Mouse (Mus musculus) spleen, adult 2 months (tissue): Measurements from ENCODE around the gene Msx3. TPM values are rescaled to one million over a fixed set of nuclear protein-coding genes. Genes with fewer than 3 reads are reported as not detected.
A peak's percentile ranks its signal among the peaks of the same experiment; 100 is the strongest.

Experiments used
- DNase-seq, 2 experiments: peaks; one replicate each; pipeline versions ENCODE4 v3.0.0 to v3.0.0-alpha.2; 2012 to 2021; ENCODE audit warnings: low spot score in 2 of 2, low read depth in 1 of 2
- H3K27ac ChIP-seq: fragments of 200-500 bp; 2 replicates; pipeline ENCODE4 v1.5.1; 2012; ENCODE audit warnings: low read length, inconsistent platforms; ENCODE audit not compliant: insufficient read depth
- H3K27me3 ChIP-seq: fragments of 200-500 bp; 2 replicates; pipeline ENCODE4 v1.6.1; 2012; ENCODE audit warnings: mild to moderate bottlenecking, moderate library complexity, low read length, inconsistent platforms; ENCODE audit not compliant: control insufficient read depth, insufficient read depth
- H3K36me3 ChIP-seq: fragments of 200-500 bp; 2 replicates; pipeline ENCODE4 v1.6.1; 2012; ENCODE audit warnings: mild to moderate bottlenecking, low read length, inconsistent platforms; ENCODE audit not compliant: control insufficient read depth, insufficient read depth
- H3K4me1 ChIP-seq: fragments of 200-500 bp; 2 replicates; pipeline ENCODE4 v1.6.1; 2011; ENCODE audit warnings: inconsistent platforms; ENCODE audit not compliant: control insufficient read depth, insufficient read depth, insufficient read length
- H3K4me3 ChIP-seq: fragments of 200-500 bp; 2 replicates; pipeline ENCODE4 v1.5.1; 2011; ENCODE audit warnings: mild to moderate bottlenecking, inconsistent platforms; ENCODE audit not compliant: insufficient read depth, insufficient read length; ENCODE audit errors: extremely low read depth
- CTCF ChIP-seq: fragments of 200-500 bp; IDR thresholded peaks from 2 replicates; pipeline ENCODE4 v1.5.1; 2011; ENCODE audit warnings: mild to moderate bottlenecking, inconsistent platforms; ENCODE audit not compliant: insufficient read depth, insufficient read length, insufficient replicate concordance; ENCODE audit errors: extremely low read depth
- POLR2A ChIP-seq: fragments of 200-500 bp; IDR thresholded peaks from 2 replicates; pipeline ENCODE4 v1.6.1; 2011; ENCODE audit warnings: low read depth, low read length, inconsistent platforms
- WGBS: fragments of 180-500 bp; shearing (Covaris S2); methylation state at CpG from one replicate; pipeline ENCODE4 v1.1.7; 2018; 5-methylcytosine and 5-hydroxymethylcytosine counted together
- polyA plus RNA-seq: library from polyadenylated mRNA; depleted of rRNA; stranded (reverse); fragments of >200 nt; gene quantifications from 2 replicates; pipeline ENCODE4 v1.2.3, GENCODE M21; 2012

Gene Msx3
- polyA plus RNA-seq, 1 experiment: not detected

DNA sequence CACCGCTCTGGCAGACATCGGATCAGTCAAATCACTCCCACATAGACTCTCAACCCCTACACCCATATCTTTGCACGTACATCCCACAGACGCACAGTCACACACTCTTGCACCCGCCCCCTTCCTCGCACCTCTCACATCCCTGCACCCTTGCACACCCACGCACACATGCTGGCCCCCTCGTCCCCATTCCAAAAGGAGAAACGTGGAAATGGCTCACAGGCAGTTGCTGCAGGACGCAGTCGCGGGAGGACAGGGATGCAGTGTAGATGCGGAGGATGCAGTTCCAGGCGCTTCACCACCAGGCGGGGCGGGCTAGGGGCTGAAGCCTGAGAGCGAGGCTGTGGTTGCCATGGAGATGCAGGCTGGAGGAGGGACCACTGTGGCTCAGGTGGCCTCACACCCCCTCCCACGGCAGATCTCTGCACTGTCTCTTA, 33.4 kb upstream of the Msx3 start, which contains the start of gene Caly:
TSS of gene Caly (minus strand) at position 307 of the 437 bp plus-strand sequence.
- Histone ChIP-seq H3K4me3 (no peak within 1 kb of the TSS), H3K4me1 (no peaks in the 10 kb centered on the region), H3K27ac (no peak within 1 kb of the TSS), H3K27me3 (peaks cover 5% of the 10 kb centered on the region; the same call in 1 of the 2 replicates), H3K36me3 (no peaks in the 10 kb centered on the region)
- TF ChIP-seq CTCF (no peak), POLR2A (no peak)
- DNase-seq: no peak
- WGBS: 10% methylated on average over 18 of the region's 18 CpGs

DNA sequence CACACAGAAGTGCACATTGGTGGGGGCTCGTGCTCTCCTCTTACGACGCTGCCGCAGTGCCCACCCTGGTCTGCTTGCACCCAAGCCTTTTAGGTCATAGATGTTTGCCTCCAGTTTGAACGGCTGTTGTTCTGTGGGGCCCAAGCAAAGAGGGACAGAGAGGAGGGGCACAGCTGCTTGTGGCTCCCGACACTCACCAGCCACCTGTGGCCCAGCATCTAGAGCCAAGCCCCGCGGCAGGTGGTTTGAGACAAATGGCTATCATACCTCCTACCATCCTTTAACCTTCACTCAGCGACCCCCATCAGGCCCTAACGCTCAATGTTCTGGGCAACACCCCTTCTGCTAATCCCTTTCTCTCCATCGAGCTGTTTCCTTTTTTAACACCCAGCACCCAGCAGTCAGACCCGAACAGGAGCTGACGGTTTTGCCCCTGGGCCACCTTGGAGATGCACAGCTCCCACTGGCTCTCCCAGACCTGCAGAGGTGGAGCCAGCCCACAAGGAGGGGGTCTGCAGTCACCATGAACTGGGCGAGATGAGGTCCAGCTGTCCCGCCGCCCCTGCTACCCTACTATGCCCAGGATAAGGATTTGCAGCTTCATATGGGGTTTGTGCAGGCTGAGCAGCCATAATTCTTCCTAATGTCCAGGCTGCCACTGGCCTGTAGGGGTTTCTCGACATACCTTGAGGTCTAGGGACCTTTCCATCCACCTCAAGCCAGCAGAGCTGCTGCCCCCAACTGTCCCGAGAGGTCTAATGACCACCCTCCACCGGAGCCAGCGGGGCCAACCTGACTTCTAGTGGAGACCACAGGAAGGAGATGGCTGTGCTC, 32.7 kb upstream of the Msx3 start:
- H3K36me3 ChIP-seq: no peaks in the 10 kb centered on the region
- no peak overlapping the region for H3K4me3 ChIP-seq
- no peak for DNase-seq
- WGBS: 27% methylated on average over 20 of the region's 20 CpGs
- no peak overlapping the region for H3K27ac ChIP-seq
- TF ChIP-seq CTCF: no peak
- no peak for TF ChIP-seq POLR2A
- H3K27me3 ChIP-seq: peaks cover 5% of the 10 kb centered on the region; the same call in 1 of the 2 replicates
- H3K4me1 ChIP-seq: no peaks in the 10 kb centered on the region

DNA sequence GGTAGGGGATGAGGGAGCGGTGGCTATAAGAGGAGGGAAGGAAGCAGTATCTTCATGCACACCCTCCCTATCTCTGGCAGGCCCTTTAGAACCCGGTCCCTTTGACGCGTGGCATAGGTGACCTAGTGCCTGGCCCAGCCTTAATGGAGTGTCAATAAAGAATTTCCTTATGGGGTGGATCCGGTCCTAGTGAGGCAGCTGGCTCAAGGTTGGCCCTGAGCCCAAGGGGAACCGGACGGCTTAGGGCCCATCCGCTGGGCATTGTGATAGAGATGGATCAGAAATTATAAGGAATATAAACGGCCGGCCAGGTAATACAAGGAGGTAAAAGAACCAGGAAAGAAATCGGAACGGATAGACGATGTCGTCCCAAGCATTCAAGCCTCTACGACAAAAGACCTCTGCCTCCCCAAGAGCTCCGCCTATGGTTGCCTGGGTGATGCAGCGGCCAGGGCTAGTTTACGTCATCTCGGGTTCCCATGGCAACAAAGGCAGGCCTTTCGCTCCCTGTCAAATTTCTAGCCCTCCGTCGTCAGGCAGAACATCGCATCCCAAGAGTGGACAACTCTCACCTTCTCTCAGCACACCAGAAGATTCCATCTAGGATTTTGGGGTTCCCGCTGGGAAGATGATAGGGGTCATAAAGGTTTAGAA, 31.7 kb upstream of the Msx3 start:
- no peaks in the 10 kb centered on the region for H3K36me3 ChIP-seq
- no peaks in the 10 kb centered on the region for H3K4me1 ChIP-seq
- no peak for DNase-seq
- no peak overlapping the region for H3K27ac ChIP-seq
- H3K27me3 ChIP-seq: peaks cover 5% of the 10 kb centered on the region; the same call in 1 of the 2 replicates
- TF ChIP-seq CTCF: no peak
- TF ChIP-seq POLR2A: no peak
- H3K4me3 ChIP-seq: no peak overlapping the region
- 8% methylated on average over 24 of the region's 24 CpGs for WGBS

DNA sequence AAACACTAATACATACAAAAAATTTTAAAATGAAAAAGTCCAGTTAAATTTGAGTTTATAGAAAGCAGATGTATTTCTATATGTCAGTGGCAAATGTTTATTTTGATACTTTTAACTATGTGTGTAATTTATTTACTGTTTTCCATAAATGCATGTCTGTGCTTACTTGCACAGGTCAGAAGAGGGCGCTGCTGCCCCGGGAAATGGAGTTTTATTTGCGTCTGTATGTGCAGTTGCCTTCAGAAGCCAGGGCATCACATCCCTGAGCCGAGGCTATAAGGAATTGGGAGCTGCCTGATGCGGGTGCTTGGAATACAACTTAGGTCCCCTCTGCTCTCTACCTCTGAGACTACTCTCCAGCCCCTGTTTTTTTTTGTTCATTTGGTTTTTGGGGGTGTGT, 29.8 kb upstream of the Msx3 start:
- 6% methylated on average over 5 of the region's 5 CpGs for WGBS
- TF ChIP-seq POLR2A (no peak), CTCF (peak; percentile 63; the same call in 1 of the 2 replicates)

DNA sequence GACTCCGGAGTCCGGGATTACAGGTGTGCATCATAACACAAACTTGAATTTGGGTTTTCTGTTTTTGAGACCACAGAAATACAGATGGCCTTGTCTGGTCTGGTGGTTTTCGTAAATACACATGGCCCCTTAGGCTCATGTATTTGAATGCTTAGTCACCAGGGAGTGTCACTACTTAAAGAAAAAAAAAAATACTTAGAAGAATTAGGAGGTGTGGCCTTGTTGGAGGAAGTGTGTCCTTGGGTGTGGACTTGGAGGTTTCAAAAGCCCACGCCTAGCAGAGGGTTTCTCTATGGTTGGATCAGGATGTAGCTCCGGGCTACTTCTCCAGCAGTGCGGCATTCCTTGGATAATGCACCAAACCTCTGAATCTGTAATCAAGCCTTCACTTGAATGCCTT, 28.8 kb upstream of the Msx3 start:
- TF ChIP-seq CTCF (no peak), POLR2A (no peak)
- Histone ChIP-seq H3K27me3 (peaks cover 5% of the 10 kb centered on the region; the same call in 1 of the 2 replicates), H3K4me3 (no peak overlapping the region), H3K36me3 (no peaks in the 10 kb centered on the region), H3K4me1 (no peaks in the 10 kb centered on the region), H3K27ac (no peak overlapping the region)
- DNase-seq: no peak
- WGBS: 57% methylated on average over 6 of the region's 6 CpGs

More for the DNA sequence above, 29.8 kb upstream of the Msx3 start:
- Histone ChIP-seq H3K27me3 (peaks cover 5% of the 10 kb centered on the region; the same call in 1 of the 2 replicates), H3K27ac (no peak overlapping the region), H3K4me3 (no peak overlapping the region), H3K4me1 (no peaks in the 10 kb centered on the region), H3K36me3 (no peaks in the 10 kb centered on the region)
- DNase-seq: peak; percentile 18 to 46

DNA sequence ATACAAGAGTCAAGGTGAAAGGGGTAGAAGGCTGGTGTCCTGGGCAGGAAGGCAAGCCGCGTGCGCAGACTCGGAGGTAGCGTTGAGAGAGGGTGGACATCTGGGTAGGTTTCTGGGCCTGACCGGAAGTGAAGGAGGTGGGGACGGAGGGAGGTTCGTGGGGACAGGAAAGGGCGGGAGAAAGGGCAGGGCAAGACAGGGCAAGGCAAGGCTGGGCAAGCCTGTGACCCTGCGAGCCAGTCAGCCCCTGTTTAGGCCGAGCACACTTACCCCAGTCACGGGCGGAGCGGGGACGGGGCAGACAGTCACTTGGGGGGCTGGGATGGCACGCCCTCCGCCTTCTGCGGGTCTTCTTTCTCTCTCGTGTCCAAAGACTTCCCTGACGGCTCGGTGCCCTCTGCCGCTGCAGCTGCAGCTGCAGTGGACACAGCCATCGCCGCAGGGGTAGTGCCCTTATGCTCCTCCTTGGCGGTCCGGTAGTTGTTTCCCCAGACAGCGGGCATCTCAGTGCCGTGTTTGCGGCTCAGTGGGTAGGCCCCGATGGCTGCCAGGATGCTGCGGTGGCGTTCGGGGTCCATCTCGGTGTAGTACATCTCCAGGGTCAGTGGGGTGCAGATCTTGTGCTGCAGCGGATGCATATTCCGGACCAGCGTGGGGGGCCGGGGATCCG, 21.3 kb upstream of the Msx3 start:
- peaks cover 2% of the 10 kb centered on the region; the same call in 1 of the 2 replicates for H3K27me3 ChIP-seq
- H3K27ac ChIP-seq: no peak overlapping the region
- no peak overlapping the region; the same call in 1 of the 2 replicates for H3K4me3 ChIP-seq
- no peaks in the 10 kb centered on the region for H3K4me1 ChIP-seq
- no peak for DNase-seq
- no peak for TF ChIP-seq POLR2A
- TF ChIP-seq CTCF: no peak
- 47% methylated on average over 39 of the region's 39 CpGs for WGBS
- no peaks in the 10 kb centered on the region for H3K36me3 ChIP-seq
